Comparison of ENCODE assay signal across 19 mouse cellular contexts in genomic region chr11:20334301-20334700, GRCm38 (mm10). TPM values are rescaled to one million over a fixed set of nuclear protein-coding genes. Genes with fewer than 3 reads are reported as not detected.
DNase-seq lines count a peak whose midpoint lies in the region; ATAC-seq and TF ChIP-seq lines count a peak whose summit lies in the region.
"Had no signal": no experiment of that assay in that cellular context is flagged by ENCODE, and none has a peak within 500 bp of the region (broad histone marks: within the 10 kb centered on the region; RNA-seq: fewer than 3 reads in every experiment).

No protein-coding gene starts in this region.

- H3K27ac ChIP-seq in heart, embryonic 14.5 days (replicated peaks in 1 of 2; ENCODE audit: control insufficient read depth in 1 of 2, insufficient read depth in 1 of 2, low read depth in 2 of 2, low read length in 2 of 2) = no peak overlapping the region
- H3K27ac ChIP-seq in heart, adult 2 months = no peak overlapping the region
- H3K27ac ChIP-seq in midbrain, embryonic 13.5 days = peak overlapping the region; percentile 97; the same call in 1 of the 2 replicates
- no peak overlapping the region for H3K27ac ChIP-seq in midbrain, embryonic 14.5 days (replicated peaks; ENCODE audit: low read depth, low read length)
- H3K27ac ChIP-seq in ES-E14 (ENCODE audit: insufficient read depth, low read depth, low read length, poor library complexity, severe bottlenecking) = no peak overlapping the region; the same call in 1 of the 2 replicates
- H3K27ac ChIP-seq in midbrain, postnatal 0 days (ENCODE audit: low read depth, low read length) = 0 out of 2 replicates have a peak overlapping the region, but pooled peaks have one; percentile 13
- H3K27ac ChIP-seq: intestine, embryonic 15.5 days; liver, embryonic 14.5 days had no signal

- TF ChIP-seq CTCF in heart, adult 2 months (IDR thresholded peaks at IDR 0.05) = no peak
- TF ChIP-seq CTCF in midbrain, postnatal 0 days (IDR thresholded peaks at IDR 0.05) = no peak

- DNase-seq in heart, adult 2 months = no peak
- DNase-seq in midbrain, embryonic 14.5 days = no peak
- DNase-seq in ES-E14 (ENCODE audit: low read depth, low spot score) = peak; percentile 40
- DNase-seq in midbrain, postnatal 0 days (ENCODE audit: low spot score) = no peak
- DNase-seq in right cerebral cortex, postnatal 36 days (ENCODE audit: low spot score in 2 of 2) = no peak
- DNase-seq: adrenal gland, postnatal 25 days; cerebellum, adult 11 months; cerebellum, postnatal 10 days; heart, postnatal 4 days; kidney, postnatal 4 days; layer of hippocampus, adult 9-11 months; lung, postnatal 10 days; right cerebral cortex, postnatal 14 days had no signal

- no peak for TF ChIP-seq POLR2A in heart, adult 2 months (IDR thresholded peaks at IDR 0.05; ENCODE audit: insufficient read depth, low read depth, low read length)

- no peak overlapping the region for H3K4me3 ChIP-seq in heart, embryonic 14.5 days (ENCODE audit: control insufficient read depth in 1 of 2, insufficient read depth in 1 of 2, low read depth in 1 of 2, low read length in 2 of 2)
- no peak overlapping the region for H3K4me3 ChIP-seq in heart, adult 2 months
- no peak overlapping the region for H3K4me3 ChIP-seq in midbrain, embryonic 13.5 days (replicated peaks)
- no peak overlapping the region for H3K4me3 ChIP-seq in midbrain, embryonic 14.5 days (replicated peaks; ENCODE audit: low read depth, low read length)
- H3K4me3 ChIP-seq in ES-E14 (ENCODE audit: insufficient read depth in 1 of 2, low read depth in 1 of 2, low read length in 2 of 2, poor library complexity in 1 of 2, severe bottlenecking in 1 of 2) = no peak overlapping the region
- H3K4me3 ChIP-seq in midbrain, postnatal 0 days (ENCODE audit: low read depth, low read length) = no peak overlapping the region

- no peak overlapping the region for H3K9ac ChIP-seq in heart, embryonic 14.5 days (ENCODE audit: low read length)
- no peak overlapping the region for H3K9ac ChIP-seq in heart, adult 2 months (ENCODE audit: low read depth, low read length)
- H3K9ac ChIP-seq in midbrain, embryonic 13.5 days (replicated peaks) = no peak overlapping the region
- H3K9ac ChIP-seq in midbrain, embryonic 14.5 days (replicated peaks; ENCODE audit: low read length) = no peak overlapping the region
- no peak overlapping the region for H3K9ac ChIP-seq in ES-E14 (ENCODE audit: insufficient read depth, low read depth, low read length, poor library complexity, severe bottlenecking)
- H3K9ac ChIP-seq in midbrain, postnatal 0 days (replicated peaks; ENCODE audit: low read length, poor library complexity, severe bottlenecking) = no peak overlapping the region
- H3K9ac ChIP-seq: embryonic facial prominence, embryonic 13.5 days; heart, embryonic 12.5 days; intestine, embryonic 15.5 days had no signal

- no peaks in the 10 kb centered on the region for H3K9me3 ChIP-seq in heart, embryonic 14.5 days (ENCODE audit: control insufficient read depth, low read length)
- no peaks in the 10 kb centered on the region for H3K9me3 ChIP-seq in midbrain, embryonic 13.5 days
- H3K9me3 ChIP-seq in midbrain, embryonic 14.5 days (ENCODE audit: control insufficient read depth, low read length) = no peaks in the 10 kb centered on the region
- no peaks in the 10 kb centered on the region for H3K9me3 ChIP-seq in ES-E14 (ENCODE audit: control insufficient read depth, insufficient read depth, low read depth, low read length)
- H3K9me3 ChIP-seq in midbrain, postnatal 0 days (ENCODE audit: low read length) = no peaks in the 10 kb centered on the region
- H3K9me3 ChIP-seq: embryonic facial prominence, embryonic 13.5 days; heart, embryonic 12.5 days; intestine, embryonic 15.5 days had no signal

- no peaks in the 10 kb centered on the region for H3K27me3 ChIP-seq in heart, embryonic 14.5 days (ENCODE audit: control insufficient read depth, insufficient read depth, low read length)
- no peaks in the 10 kb centered on the region for H3K27me3 ChIP-seq in heart, adult 2 months (ENCODE audit: control insufficient read depth, insufficient read depth, low read length)
- no peaks in the 10 kb centered on the region for H3K27me3 ChIP-seq in midbrain, embryonic 13.5 days
- H3K27me3 ChIP-seq in midbrain, embryonic 14.5 days (ENCODE audit: control insufficient read depth, insufficient read depth, low read length) = no peaks in the 10 kb centered on the region
- H3K27me3 ChIP-seq in midbrain, postnatal 0 days (ENCODE audit: insufficient read depth, low read length) = no peaks in the 10 kb centered on the region
- H3K27me3 ChIP-seq: embryonic facial prominence, embryonic 13.5 days; intestine, embryonic 15.5 days had no signal

- peak overlapping the region; percentile 99; the same call in 1 of the 2 replicates for H3K4me2 ChIP-seq in heart, embryonic 14.5 days (ENCODE audit: low read length)
- H3K4me2 ChIP-seq in midbrain, embryonic 13.5 days (replicated peaks) = no peak overlapping the region
- no peak overlapping the region for H3K4me2 ChIP-seq in midbrain, embryonic 14.5 days (ENCODE audit: low read length)
- no peak overlapping the region for H3K4me2 ChIP-seq in midbrain, postnatal 0 days (ENCODE audit: low read depth, low read length, poor library complexity, severe bottlenecking)

- in situ Hi-C loops in ES-E14 (cut with MboI; ENCODE audit: low sequenced_read_pairs in 2 of 2, unreplicated experiment in 2 of 2) = no loop called here

- 35% methylated on average over 1 of the region's 1 CpGs for WGBS in heart, embryonic 14.5 days
- WGBS in heart, adult 2 months = 63% methylated on average over 1 of the region's 1 CpGs
- 3% methylated on average over 1 of the region's 1 CpGs for WGBS in midbrain, embryonic 13.5 days
- WGBS in midbrain, embryonic 14.5 days = 10% methylated on average over 1 of the region's 1 CpGs
- WGBS in midbrain, postnatal 0 days = 10% methylated on average over 1 of the region's 1 CpGs

- no peaks in the 10 kb centered on the region for H3K79me2 ChIP-seq in heart, adult 2 months (replicated peaks; ENCODE audit: control insufficient read depth, insufficient read depth, low read length)

- H3K4me1 ChIP-seq in heart, embryonic 14.5 days (ENCODE audit: control insufficient read depth in 2 of 2, insufficient read depth in 2 of 2, low read length in 2 of 2) = peaks cover 3 to 10% of the 10 kb centered on the region in 2 experiments; a peak in 3 of 4 replicates
- H3K4me1 ChIP-seq in heart, adult 2 months (ENCODE audit: control insufficient read depth, insufficient read depth, low read length) = no peaks in the 10 kb centered on the region
- H3K4me1 ChIP-seq in midbrain, embryonic 13.5 days (replicated peaks) = peaks cover 29% of the 10 kb centered on the region
- peaks cover 30% of the 10 kb centered on the region for H3K4me1 ChIP-seq in midbrain, embryonic 14.5 days (ENCODE audit: control insufficient read depth, insufficient read depth, low read length)
- H3K4me1 ChIP-seq in ES-E14 (ENCODE audit: control insufficient read depth in 2 of 2, insufficient read depth in 2 of 2, low read length in 2 of 2, poor library complexity in 1 of 2) = peaks cover 0 to 12% of the 10 kb centered on the region in 2 experiments; a peak in 1 of 4 replicates
- H3K4me1 ChIP-seq in midbrain, postnatal 0 days (ENCODE audit: insufficient read depth, low read length) = peaks cover 5% of the 10 kb centered on the region; the same call in 1 of the 2 replicates

- no peaks in the 10 kb centered on the region for H3K36me3 ChIP-seq in heart, embryonic 14.5 days (ENCODE audit: control insufficient read depth, insufficient read depth, low read length)
- no peaks in the 10 kb centered on the region for H3K36me3 ChIP-seq in heart, adult 2 months (ENCODE audit: control insufficient read depth, insufficient read depth, low read length)
- H3K36me3 ChIP-seq in midbrain, embryonic 13.5 days = no peaks in the 10 kb centered on the region
- H3K36me3 ChIP-seq in midbrain, embryonic 14.5 days (ENCODE audit: control insufficient read depth, insufficient read depth, low read length) = no peaks in the 10 kb centered on the region
- H3K36me3 ChIP-seq in ES-E14 (ENCODE audit: control insufficient read depth, insufficient read depth, low read length, poor library complexity, severe bottlenecking) = no peaks in the 10 kb centered on the region
- H3K36me3 ChIP-seq in midbrain, postnatal 0 days (ENCODE audit: insufficient read depth, low read length) = no peaks in the 10 kb centered on the region
- H3K36me3 ChIP-seq: embryonic facial prominence, embryonic 13.5 days; heart, embryonic 12.5 days; intestine, embryonic 15.5 days had no signal

- ATAC-seq in heart, embryonic 14.5 days (ENCODE audit: insufficient number of reproducible peaks, insufficient read depth, low FRiP score, low read depth) = no peak
- no peak for ATAC-seq in midbrain, embryonic 13.5 days
- ATAC-seq in midbrain, embryonic 14.5 days (ENCODE audit: low FRiP score, low TSS enrichment) = no peak
- ATAC-seq in midbrain, postnatal 0 days (ENCODE audit: low FRiP score) = no peak
- ATAC-seq: intestine, embryonic 15.5 days had no signal

- intact Hi-C loops in heart, adult 2 months (cut with DNase I) = loop anchor here (5.0 kb wide), 1 partner anchor 132 kb away; the partner anchor contains the start of gene Rab1a

- no peak for TF ChIP-seq EP300 in heart, adult 2 months (IDR thresholded peaks at IDR 0.05; ENCODE audit: insufficient read depth, low read depth, low read length)

TF ChIP-seq in ES-E14, 5 proteins besides CTCF, POLR2A, EP300 and RAD21:
- TF ChIP-seq HCFC1 (IDR thresholded peaks at IDR 0.05; ENCODE audit: borderline replicate concordance, insufficient read depth, low read length) = no peak
- no peak for TF ChIP-seq ZC3H11A (IDR thresholded peaks at IDR 0.05; ENCODE audit: borderline replicate concordance, low read depth, low read length)
- TF ChIP-seq ZNF384 (IDR thresholded peaks at IDR 0.05; ENCODE audit: low read depth, low read length) = no peak
- no peak for TF ChIP-seq MAFK (IDR thresholded peaks at IDR 0.05; ENCODE audit: insufficient read depth, low read depth, low read length)
- TF ChIP-seq CHD2 (IDR thresholded peaks at IDR 0.05; ENCODE audit: low read depth, low read length) = no peak
TF ChIP-seq in ES-E14: peak in this region for 0.

RNA-seq across cellular contexts. Expression of gene Slc1a4, which starts 1.8 kb away (rescaled TPM):
- 6.3 and 7.5 TPM in 2 replicates for polyA plus RNA-seq in heart, embryonic 14.5 days (2014; fragmentation: Nextera tagmentation; extraction: Ambion mirVana)
- total RNA-seq in heart, adult 2 months (2021) = 1 to 10 TPM; 1.3 to 1.4 TPM
- 1.4 and 2.0 TPM in 2 replicates for polyA plus RNA-seq in heart, adult 2 months (2012; rRNA removed)
- 32.9 and 33.1 TPM in 2 replicates for polyA plus RNA-seq in midbrain, embryonic 13.5 days (2015; fragmentation: Nextera tagmentation; extraction: Ambion mirVana)
- polyA plus RNA-seq in midbrain, embryonic 14.5 days (2014; fragmentation: Nextera tagmentation; extraction: Ambion mirVana) = 37.6 and 55.6 TPM in 2 replicates
- total RNA-seq in ES-E14 (2012; rRNA removed) = 35.2 and 80.4 TPM in 2 replicates
- 177 and 180 TPM in 2 replicates for total RNA-seq in midbrain, postnatal 0 days (2014; rRNA removed)
- 70.3 and 76.5 TPM in 2 replicates for polyA plus RNA-seq in midbrain, postnatal 0 days (2015; fragmentation: Nextera tagmentation; extraction: Ambion mirVana)

Comparison
In these comparisons a context has a peak if more than half of its experiments do, and no peak if none do; other contexts are left out.
1. H3K27ac ChIP-seq: peak in midbrain, embryonic 13.5 days (single experiment) and midbrain, postnatal 0 days (single experiment); none in heart, embryonic 14.5 days (0 of 2), heart, adult 2 months (single experiment), midbrain, embryonic 14.5 days (single experiment) and ES-E14 (single experiment).